Mouse (Mus musculus) Patski (cell line): ENCODE data around the gene Slc41a3. TPM values are rescaled to one million over a fixed set of nuclear protein-coding genes. Genes with fewer than 3 reads are reported as not detected.

ENCODE experiments used
- ATAC-seq: fragments of 100-300 bp; one replicate; pipeline ENCODE4 v1.8.0; 2021
- CTCF ChIA-PET: fragments of 350-600 bp; sonication (Branson Sonifier 250); formaldehyde crosslinking; loops from one replicate; lab custom pipeline; 2022; ENCODE audit warnings: inconsistent platforms; lab: Charles Lee
- POLR2A ChIA-PET: fragments of 350-600 bp; sonication (Branson Sonifier 250); formaldehyde crosslinking; loops from one replicate; lab custom pipeline; 2022; ENCODE audit warnings: antibody characterized with exemption, inconsistent platforms; lab: Charles Lee
- DNase-seq: peaks from one replicate; pipeline ENCODE4 v3.0.0-alpha.2; 2011; ENCODE audit warnings: low read depth, low spot score
- H3K27me3 ChIP-seq: fragments of 371-371 bp; one replicate; pipeline ENCODE4 v1.5.1; 2021
- CTCF ChIP-seq: fragments of 100-300 bp; IDR thresholded peaks from one replicate; pipeline ENCODE4 v1.5.1; 2021
- in situ Hi-C: fragments of 300-500 bp; cut with MboI; formaldehyde crosslinking; loops from 3 replicates; pipeline ENCODE4 v1.11.1; 2018; ENCODE audit warnings: low pct_unique_long_range_greater_than_20kb, mixed read lengths
- polyA plus RNA-seq: library from polyadenylated mRNA; unstranded; gene quantifications from one replicate; pipeline ENCODE4 v1.2.3, GENCODE M21; 2021

The Slc41a3 gene
- polyA plus RNA-seq, 1 experiment from 2014 or later: 9.1 TPM

GRCm38 (mm10) chr6:90597060-90597459 lies 7.5 kb upstream of the Slc41a3 start:
- ATAC-seq (no peak), DNase-seq (no peak)
- POLR2A ChIA-PET: no interaction called here
- H3K27me3 ChIP-seq: no peaks in the 10 kb centered on the region
- in situ Hi-C loops: no loop called here
- CTCF ChIA-PET: no interaction called here
- no peak for TF ChIP-seq CTCF

GRCm38 (mm10) chr6:90597592-90597991 lies 6.9 kb upstream of the Slc41a3 start:
- in situ Hi-C loops: no loop called here
- ATAC-seq (no peak), DNase-seq (no peak)
- POLR2A ChIA-PET: no interaction called here
- CTCF ChIA-PET: interaction anchor here (0.7 kb wide), 1 partner anchor 239 kb away, joined by 3 read pairs; no protein-coding TSS in a partner anchor
- TF ChIP-seq CTCF: no peak
- H3K27me3 ChIP-seq: no peaks in the 10 kb centered on the region

GRCm38 (mm10) chr6:90598197-90598596 lies 6.3 kb upstream of the Slc41a3 start:
- DNase-seq (no peak), ATAC-seq (no peak)
- POLR2A ChIA-PET: no interaction called here
- CTCF ChIA-PET: interaction anchor here (0.7 kb wide), 1 partner anchor 240 kb away, joined by 3 read pairs; no protein-coding TSS in a partner anchor
- in situ Hi-C loops: no loop called here
- no peak for TF ChIP-seq CTCF
- H3K27me3 ChIP-seq: no peaks in the 10 kb centered on the region

- in situ Hi-C loops: no loop called here
- POLR2A ChIA-PET: interaction anchor here (0.7 kb wide), 1 partner anchor 151 kb away, joined by 3 read pairs; no protein-coding TSS in a partner anchor
Measured at GRCm38 (mm10) chr6:90600351-90600750, 4.2 kb upstream of the Slc41a3 start.

GRCm38 (mm10) chr6:90601736-90602135 lies 2.8 kb upstream of the Slc41a3 start:
- TF ChIP-seq CTCF: no peak
- in situ Hi-C loops: no loop called here
- H3K27me3 ChIP-seq: no peaks in the 10 kb centered on the region
- CTCF ChIA-PET: interaction anchor here (0.7 to 0.8 kb wide), 2 partner anchors 16 to 26 kb away, joined by 3 read pairs; no protein-coding TSS in a partner anchor
- no peak for DNase-seq
- no peak for ATAC-seq
- POLR2A ChIA-PET: interaction anchor here (0.6 to 0.7 kb wide), 2 partner anchors 21 to 27 kb away, joined by 3 to 5 read pairs; no protein-coding TSS in a partner anchor

More at GRCm38 (mm10) chr6:90600351-90600750, 4.2 kb upstream of the Slc41a3 start:
- DNase-seq: no peak
- CTCF ChIA-PET: no interaction called here
- no peak for ATAC-seq
- H3K27me3 ChIP-seq: no peaks in the 10 kb centered on the region
- no peak for TF ChIP-seq CTCF

- POLR2A ChIA-PET: interaction anchor here (0.6 kb wide), 1 partner anchor 28 kb away, joined by 5 read pairs; no protein-coding TSS in a partner anchor
- in situ Hi-C loops: no loop called here
- ATAC-seq: no peak
Measured at GRCm38 (mm10) chr6:90602304-90602703, 2.2 kb upstream of the Slc41a3 start.

GRCm38 (mm10) chr6:90603126-90603525 lies 1.4 kb upstream of the Slc41a3 start:
- TF ChIP-seq CTCF: no peak
- ChIA-PET POLR2A (no interaction called here), CTCF (no interaction called here)
- ATAC-seq: no peak
- no peak for DNase-seq
- in situ Hi-C loops: no loop called here
- H3K27me3 ChIP-seq: no peaks in the 10 kb centered on the region

More at GRCm38 (mm10) chr6:90602304-90602703, 2.2 kb upstream of the Slc41a3 start:
- DNase-seq: no peak
- no peaks in the 10 kb centered on the region for H3K27me3 ChIP-seq
- no peak for TF ChIP-seq CTCF
- CTCF ChIA-PET: interaction anchor here (0.7 to 0.8 kb wide), 2 partner anchors 17 to 26 kb away, joined by 3 read pairs; no protein-coding TSS in a partner anchor

GRCm38 (mm10) chr6:90604130-90604529 lies 395 bp upstream of the Slc41a3 start:
- no peak for TF ChIP-seq CTCF
- CTCF ChIA-PET: interaction anchor here (0.9 to 4.6 kb wide), 4 partner anchors 15 to 169 kb away, joined by 3 to 31 read pairs (median 10); no protein-coding TSS in a partner anchor
- in situ Hi-C loops: no loop called here
- no peaks in the 10 kb centered on the region for H3K27me3 ChIP-seq
- ATAC-seq (peak; percentile 8), DNase-seq (no peak)
- POLR2A ChIA-PET: no interaction called here

- ATAC-seq (no peak), DNase-seq (no peak)
- CTCF ChIA-PET: interaction anchor here (1.2 to 4.6 kb wide), 5 partner anchors 8 to 170 kb away, joined by 3 to 31 read pairs (median 14); no protein-coding TSS in a partner anchor
- no peak for TF ChIP-seq CTCF
- no peaks in the 10 kb centered on the region for H3K27me3 ChIP-seq
- POLR2A ChIA-PET: interaction anchor here (0.6 kb wide), 1 partner anchor 1088 kb away, joined by 4 read pairs; no protein-coding TSS in a partner anchor
- in situ Hi-C loops: no loop called here
Measured at GRCm38 (mm10) chr6:90605298-90605665, 757 bp downstream of the Slc41a3 start.

GRCm38 (mm10) chr6:90606538-90606937 lies 2.0 kb downstream of the Slc41a3 start:
- no peak for TF ChIP-seq CTCF
- POLR2A ChIA-PET: no interaction called here
- in situ Hi-C loops: no loop called here
- no peak for ATAC-seq
- H3K27me3 ChIP-seq: no peaks in the 10 kb centered on the region
- peak; percentile 25 for DNase-seq
- CTCF ChIA-PET: interaction anchor here (0.9 to 4.6 kb wide), 17 partner anchors 11 to 131 kb away, joined by 3 to 31 read pairs (median 5); no protein-coding TSS in a partner anchor

- in situ Hi-C loops: no loop called here
- H3K27me3 ChIP-seq: no peaks in the 10 kb centered on the region
- DNase-seq (no peak), ATAC-seq (no peak)
- no peak for TF ChIP-seq CTCF
- ChIA-PET CTCF (interaction anchor here (0.7 to 4.6 kb wide), 20 partner anchors 11 to 130 kb away, joined by 3 to 31 read pairs (median 4); no protein-coding TSS in a partner anchor), POLR2A (no interaction called here)
Measured at GRCm38 (mm10) chr6:90607196-90607595, 2.7 kb downstream of the Slc41a3 start.
